Mouse (Mus musculus) myocyte (in vitro differentiated cells): ENCODE measurements around the gene Hook2. TPM values are rescaled to one million over a fixed set of nuclear protein-coding genes. Genes with fewer than 3 reads are reported as not detected.

Source experiments
- H3K27me3 ChIP-seq: one replicate; pipeline ENCODE4 v1.6.1; 2011; ENCODE audit not compliant: control insufficient read depth, insufficient read depth, insufficient read length
- H3K36me3 ChIP-seq: one replicate; pipeline ENCODE4 v1.6.1; 2011; ENCODE audit not compliant: control insufficient read depth, insufficient read depth
- H3K4me2 ChIP-seq: one replicate; pipeline ENCODE4 v1.6.1; 2011; ENCODE audit warnings: low read depth, control low read depth
- H3K4me3 ChIP-seq: one replicate; pipeline ENCODE4 v1.5.1; 2011; ENCODE audit warnings: mild to moderate bottlenecking, control low read depth, moderate library complexity
- H3K79me2 ChIP-seq: one replicate; pipeline ENCODE4 v1.6.1; 2011; ENCODE audit not compliant: control insufficient read depth, insufficient read depth
- H3ac ChIP-seq: one replicate; pipeline ENCODE4 v1.6.1; 2011; ENCODE audit not compliant: control insufficient read depth, insufficient read length
- CEBPB ChIP-seq: IDR thresholded peaks from 2 replicates; pipeline ENCODE4 v1.6.1; 2011; ENCODE audit warnings: mild to moderate bottlenecking, moderate library complexity; ENCODE audit not compliant: poor library complexity, insufficient read depth, severe bottlenecking
- E2F4 ChIP-seq: IDR thresholded peaks from one replicate; pipeline ENCODE4 v1.6.1; 2011; ENCODE audit warnings: mild to moderate bottlenecking, control low read depth, moderate library complexity; ENCODE audit not compliant: insufficient read depth
- MAX ChIP-seq: IDR thresholded peaks from one replicate; pipeline ENCODE4 v1.6.1; 2011; ENCODE audit warnings: low read depth, mild to moderate bottlenecking, control low read depth
- MYOD1 ChIP-seq, 3 experiments: IDR thresholded peaks; one replicate each; pipeline ENCODE4 v1.6.1; 2011; ENCODE audit warnings: control low read depth in 2 of 3, low read depth in 2 of 3, mild to moderate bottlenecking in 2 of 3, moderate library complexity in 1 of 3; ENCODE audit not compliant: insufficient read length in 2 of 3, control insufficient read depth in 1 of 3
- MYOG ChIP-seq, 3 experiments: IDR thresholded peaks; one replicate each; pipeline ENCODE4 v1.6.1; 2011; ENCODE audit warnings: control low read depth in 2 of 3, low read depth in 2 of 3, mild to moderate bottlenecking in 2 of 3; ENCODE audit not compliant: insufficient read length in 2 of 3, control insufficient read depth in 1 of 3, insufficient read depth in 1 of 3
- POLR2A ChIP-seq: IDR thresholded peaks from one replicate; pipeline ENCODE4 v1.6.1; 2011; ENCODE audit warnings: low read depth, mild to moderate bottlenecking, control low read depth, moderate library complexity; ENCODE audit not compliant: insufficient read length
- POLR2AphosphoS2 ChIP-seq: IDR thresholded peaks from one replicate; pipeline ENCODE4 v1.6.1; 2011; ENCODE audit warnings: low read depth, control low read depth; ENCODE audit not compliant: insufficient read length
- REST ChIP-seq: IDR thresholded peaks from one replicate; pipeline ENCODE4 v1.6.1; 2011; ENCODE audit warnings: mild to moderate bottlenecking, control low read depth, moderate library complexity; ENCODE audit not compliant: insufficient read depth, insufficient read length
- SRF ChIP-seq: IDR thresholded peaks from one replicate; pipeline ENCODE4 v1.6.1; 2011; ENCODE audit warnings: low read depth; ENCODE audit not compliant: control insufficient read depth, insufficient read length
- TCF12 ChIP-seq: IDR thresholded peaks from one replicate; pipeline ENCODE4 v1.6.1; 2011; ENCODE audit warnings: mild to moderate bottlenecking, control low read depth; ENCODE audit not compliant: poor library complexity, insufficient read depth, severe bottlenecking
- TCF3 ChIP-seq: IDR thresholded peaks from one replicate; pipeline ENCODE4 v1.6.1; 2011; ENCODE audit warnings: low read depth, control low read depth; ENCODE audit not compliant: insufficient read length
- USF1 ChIP-seq: IDR thresholded peaks from one replicate; pipeline ENCODE4 v1.6.1; 2011; ENCODE audit warnings: low read depth, mild to moderate bottlenecking, control low read depth, moderate library complexity
- polyA plus RNA-seq: library from polyadenylated mRNA; unstranded; fragments of >200 nt; fragmentation: generic; extraction: Trizol; gene quantifications from one replicate; pipeline ENCODE4 v1.2.1, GENCODE M21; 2012; ENCODE audit warnings: missing spikeins

Hook2 gene
- polyA plus RNA-seq, 1 experiment: 9.3 TPM

- H3K4me3 ChIP-seq: no peak overlapping the region
- H3K36me3 ChIP-seq: no peaks in the 10 kb centered on the region
- no peaks in the 10 kb centered on the region for H3K79me2 ChIP-seq
- H3K4me2 ChIP-seq: peak overlapping the region; percentile 67
- no peak overlapping the region for H3ac ChIP-seq
- H3K27me3 ChIP-seq: peaks cover 12% of the 10 kb centered on the region
- TF ChIP-seq MAX (no peak), SRF (peak; percentile 79)
Observed at GRCm38 (mm10) chr8:84952612-84953255, 37.7 kb upstream of the Hook2 start.

DNA sequence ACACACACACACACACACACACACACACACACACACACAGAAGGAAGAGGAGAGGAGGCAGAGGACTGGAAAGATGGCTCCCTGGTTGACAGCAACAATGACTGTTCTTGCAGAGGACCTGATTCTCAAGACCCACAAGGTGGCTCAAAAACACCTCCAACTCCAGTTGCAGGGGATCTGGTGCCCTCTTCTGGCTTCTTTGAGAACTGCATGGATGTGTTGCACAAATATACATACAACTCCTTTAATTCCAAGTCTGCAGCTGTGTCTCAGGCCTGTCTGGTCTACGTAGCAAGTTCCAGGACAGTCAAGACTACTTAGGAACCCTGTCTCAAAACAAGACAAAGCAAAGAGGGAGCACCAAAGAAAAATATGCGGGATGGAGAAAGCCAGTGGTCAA, 33.6 kb upstream of the Hook2 start:
- Histone ChIP-seq H3K4me2 (no peak overlapping the region), H3K4me3 (no peak overlapping the region), H3ac (no peak overlapping the region), H3K36me3 (no peaks in the 10 kb centered on the region), H3K27me3 (no peaks in the 10 kb centered on the region), H3K79me2 (no peaks in the 10 kb centered on the region)
- TF ChIP-seq MYOG (IDR thresholded peaks at IDR 0.05; ENCODE audit: control insufficient read depth in 1 of 3, insufficient read depth in 1 of 3, insufficient read length in 2 of 3, low read depth in 2 of 3) (no peak), USF1 (no peak), SRF (no peak), POLR2A (no peak), REST (no peak)

- H3K27me3 ChIP-seq: no peaks in the 10 kb centered on the region
- TF ChIP-seq E2F4 (no peak), TCF12 (no peak), MAX (no peak), USF1 (no peak), MYOG (IDR thresholded peaks at IDR 0.05; ENCODE audit: control insufficient read depth in 1 of 3, insufficient read depth in 1 of 3, insufficient read length in 2 of 3, low read depth in 2 of 3) (no peak), SRF (no peak), REST (no peak), POLR2A (no peak), MYOD1 (IDR thresholded peaks at IDR 0.05; ENCODE audit: control insufficient read depth in 1 of 3, insufficient read length in 2 of 3, low read depth in 2 of 3) (no peak), CEBPB (no peak), TCF3 (no peak), POLR2AphosphoS2 (no peak)
- no peak overlapping the region for H3ac ChIP-seq
- H3K4me3 ChIP-seq: no peak overlapping the region
- no peaks in the 10 kb centered on the region for H3K79me2 ChIP-seq
- no peak overlapping the region for H3K4me2 ChIP-seq
- no peaks in the 10 kb centered on the region for H3K36me3 ChIP-seq
Observed at GRCm38 (mm10) chr8:84959811-84960210, 30.6 kb upstream of the Hook2 start.

DNA sequence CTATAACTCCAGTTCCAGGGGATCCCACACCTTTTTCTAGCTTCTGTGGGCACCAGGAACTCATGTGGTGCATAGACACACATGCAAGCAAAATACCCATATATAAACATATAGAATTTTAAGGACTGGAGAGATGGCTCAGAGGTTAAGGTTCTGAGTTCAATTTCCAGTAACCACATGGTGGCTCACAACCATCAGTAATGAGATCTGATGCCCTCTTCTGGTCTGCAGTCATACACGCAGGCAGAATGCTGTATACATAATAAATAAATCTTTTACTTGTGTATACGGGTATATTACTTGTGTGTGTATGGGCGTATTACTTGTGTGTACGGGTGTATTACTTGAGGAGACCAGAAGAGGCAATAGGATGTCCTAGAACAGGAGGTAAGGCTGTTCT, 26.5 kb upstream of the Hook2 start:
- H3ac ChIP-seq: no peak overlapping the region
- no peaks in the 10 kb centered on the region for H3K79me2 ChIP-seq
- H3K4me3 ChIP-seq: no peak overlapping the region
- no peak overlapping the region for H3K4me2 ChIP-seq
- TF ChIP-seq MYOD1 (IDR thresholded peaks at IDR 0.05; ENCODE audit: control insufficient read depth in 1 of 3, insufficient read length in 2 of 3, low read depth in 2 of 3) (no peak), POLR2AphosphoS2 (no peak), TCF3 (no peak), E2F4 (no peak)
- H3K36me3 ChIP-seq: no peaks in the 10 kb centered on the region
- no peaks in the 10 kb centered on the region for H3K27me3 ChIP-seq

DNA sequence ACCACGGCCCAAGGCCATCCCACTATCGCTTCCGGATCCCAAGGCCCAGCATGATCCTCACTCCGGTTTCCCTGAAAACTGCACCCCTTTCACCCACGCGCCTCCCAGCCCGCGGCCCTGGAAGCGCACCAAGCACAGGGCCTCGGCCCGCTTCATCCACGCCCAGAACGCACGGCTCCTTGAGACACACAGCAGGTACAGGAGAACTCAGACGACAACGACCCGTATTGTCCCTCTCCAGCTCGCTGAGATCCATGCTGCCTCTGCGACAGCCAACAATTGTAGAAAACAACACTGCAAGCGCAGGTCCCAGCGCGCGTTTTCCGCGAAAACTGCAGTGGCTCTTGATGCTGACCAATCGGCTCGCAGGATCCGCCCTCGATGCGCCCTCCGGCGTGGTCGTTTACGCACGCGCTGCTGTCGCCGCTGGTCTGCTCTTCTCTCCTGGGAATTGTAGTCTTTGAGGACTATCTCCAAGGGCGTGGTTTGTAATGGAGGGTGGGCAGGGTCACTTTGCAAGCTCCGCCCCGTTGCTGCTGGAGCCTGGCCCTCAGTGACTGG, 24.6 kb upstream of the Hook2 start:
- Histone ChIP-seq H3K4me3 (peak overlapping the region; percentile 37), H3K79me2 (peaks cover 13% of the 10 kb centered on the region), H3ac (peak overlapping the region; percentile 7), H3K4me2 (peak overlapping the region; percentile 78), H3K27me3 (no peaks in the 10 kb centered on the region), H3K36me3 (no peaks in the 10 kb centered on the region)
- peak; percentile 69 for TF ChIP-seq E2F4
- TF ChIP-seq POLR2A: peak; percentile 49
- no peak for TF ChIP-seq USF1
- TF ChIP-seq POLR2AphosphoS2: peak; percentile 86
- TF ChIP-seq SRF: peak; percentile 20

GRCm38 (mm10) chr8:84966603-84967002, 23.8 kb upstream of the Hook2 start:
- TF ChIP-seq MAX: no peak
- TF ChIP-seq SRF: no peak
- no peak for TF ChIP-seq TCF12
- no peak for TF ChIP-seq E2F4
- no peak for TF ChIP-seq REST
- TF ChIP-seq TCF3: no peak
- peaks cover 14% of the 10 kb centered on the region for H3K79me2 ChIP-seq
- no peaks in the 10 kb centered on the region for H3K27me3 ChIP-seq
- H3K4me3 ChIP-seq: no peak overlapping the region
- no peak overlapping the region for H3ac ChIP-seq
- no peaks in the 10 kb centered on the region for H3K36me3 ChIP-seq
- H3K4me2 ChIP-seq: peak overlapping the region; percentile 68
